Mouse (Mus musculus): ENCODE data around the gene Mesp1. TPM values are rescaled to one million over a fixed set of nuclear protein-coding genes. Genes with fewer than 3 reads are reported as not detected.

Mesp1 gene
- polyA plus RNA-seq, 1 experiment from 2014 or later, result 0.14 TPM

- no peak for DNase-seq (ENCODE audit: low spot score)
Measured at GRCm38 (mm10) chr7:79742277-79742658, 51.3 kb downstream of the Mesp1 start.

Other genes starting within 250 kb of the Mesp1 start
- 0.57 and 0.82 TPM in 2 replicates for gene Rhcg, start 176.1 kb downstream of the Mesp1 start, polyA plus RNA-seq (2015; fragmentation: Nextera tagmentation; extraction: Ambion mirVana)
- 6.0 and 7.2 TPM in 2 replicates for gene Ticrr, start 133.6 kb downstream of the Mesp1 start, polyA plus RNA-seq (2015; fragmentation: Nextera tagmentation; extraction: Ambion mirVana)
- 2.2 and 2.5 TPM in 2 replicates for gene Kif7, start 78.1 kb downstream of the Mesp1 start, polyA plus RNA-seq (2015; fragmentation: Nextera tagmentation; extraction: Ambion mirVana)
- gene Plin1, start 60.9 kb downstream of the Mesp1 start, polyA plus RNA-seq (2015; fragmentation: Nextera tagmentation; extraction: Ambion mirVana), result 1.1 TPM in 1 of 2 replicates, not detected in the other
- gene Pex11a, start 50.7 kb downstream of the Mesp1 start, polyA plus RNA-seq (2015; fragmentation: Nextera tagmentation; extraction: Ambion mirVana), result 5.7 and 6.1 TPM in 2 replicates
- gene Wdr93, start 50.6 kb downstream of the Mesp1 start, polyA plus RNA-seq (2015; fragmentation: Nextera tagmentation; extraction: Ambion mirVana), result 0.13 and 0.31 TPM in 2 replicates
- gene Mesp2, start 16.9 kb upstream of the Mesp1 start, polyA plus RNA-seq (2015; fragmentation: Nextera tagmentation; extraction: Ambion mirVana), result 0.09 and 0.10 TPM in 2 replicates
- 3.6 and 5.0 TPM in 2 replicates for gene Anpep, start 67.3 kb upstream of the Mesp1 start, polyA plus RNA-seq (2015; fragmentation: Nextera tagmentation; extraction: Ambion mirVana)
- 20.7 and 23.7 TPM in 2 replicates for gene Ap3s2, start 126.9 kb upstream of the Mesp1 start, polyA plus RNA-seq (2015; fragmentation: Nextera tagmentation; extraction: Ambion mirVana)
- gene Arpin, start 141.6 kb upstream of the Mesp1 start, polyA plus RNA-seq (2015; fragmentation: Nextera tagmentation; extraction: Ambion mirVana), result 10.0 and 11.3 TPM in 2 replicates
- gene Zfp710, start 231.0 kb upstream of the Mesp1 start, polyA plus RNA-seq (2015; fragmentation: Nextera tagmentation; extraction: Ambion mirVana), result 6.5 and 7.3 TPM in 2 replicates

Measured in thymus, postnatal 0 days (tissue).